Mouse (Mus musculus): ENCODE data around the gene Gprc5a.

- no peak for TF ChIP-seq TAL1 (IDR thresholded peaks at IDR 0.05; ENCODE audit: low read length)
- no peak for TF ChIP-seq GATA1 (IDR thresholded peaks at IDR 0.05; ENCODE audit: low read length)
These were observed 36.2 kb upstream of the Gprc5a start for GRCm38 (mm10) chr6:135029246-135029645.
